Mouse (Mus musculus) left cerebral cortex, adult 11 months (tissue): Measurements from ENCODE around the gene Cdk17.
A peak's percentile ranks its signal among the peaks of the same experiment; 100 is the strongest.

ENCODE experiments used
- DNase-seq: peaks from one replicate; pipeline ENCODE4 v3.0.0; 2022; ENCODE audit warnings: low spot score

The Cdk17 gene

GRCm38 (mm10) chr10:93263431-93263830 lies 102.8 kb downstream of the Cdk17 start:
- no peak for DNase-seq

- no peak for DNase-seq
Measured at GRCm38 (mm10) chr10:93264001-93264400, 103.3 kb downstream of the Cdk17 start.

- DNase-seq = no peak
Measured at GRCm38 (mm10) chr10:93265833-93266232, 105.2 kb downstream of the Cdk17 start.

GRCm38 (mm10) chr10:93266521-93266920 lies 105.8 kb downstream of the Cdk17 start:
- DNase-seq = no peak

- no peak for DNase-seq
Measured at GRCm38 (mm10) chr10:93267509-93267908, 106.8 kb downstream of the Cdk17 start.

DNA sequence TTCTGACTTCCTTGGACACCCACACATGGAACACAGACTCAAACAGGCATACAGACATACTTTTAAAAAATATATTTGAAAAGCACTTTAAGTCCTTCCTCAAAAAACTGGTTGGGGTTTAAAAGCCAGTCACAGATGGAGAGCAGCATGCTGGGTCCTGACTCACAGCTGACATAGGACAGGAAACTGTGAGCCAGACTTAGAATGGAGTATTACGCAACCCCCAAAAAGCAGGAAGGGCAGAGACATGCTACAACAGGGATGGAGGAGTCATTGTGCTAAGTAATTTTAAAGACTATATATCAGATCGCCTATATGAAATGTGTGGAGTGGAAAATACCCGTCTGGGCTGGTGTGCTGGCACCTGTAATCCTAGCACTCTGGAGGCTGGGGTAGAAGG lies 107.7 kb downstream of the Cdk17 start:
- no peak for DNase-seq

- no peak for DNase-seq
Measured at GRCm38 (mm10) chr10:93269744-93270143, 109.1 kb downstream of the Cdk17 start.

- no peak for DNase-seq
Measured at GRCm38 (mm10) chr10:93270889-93271460, 110.3 kb downstream of the Cdk17 start.

DNA sequence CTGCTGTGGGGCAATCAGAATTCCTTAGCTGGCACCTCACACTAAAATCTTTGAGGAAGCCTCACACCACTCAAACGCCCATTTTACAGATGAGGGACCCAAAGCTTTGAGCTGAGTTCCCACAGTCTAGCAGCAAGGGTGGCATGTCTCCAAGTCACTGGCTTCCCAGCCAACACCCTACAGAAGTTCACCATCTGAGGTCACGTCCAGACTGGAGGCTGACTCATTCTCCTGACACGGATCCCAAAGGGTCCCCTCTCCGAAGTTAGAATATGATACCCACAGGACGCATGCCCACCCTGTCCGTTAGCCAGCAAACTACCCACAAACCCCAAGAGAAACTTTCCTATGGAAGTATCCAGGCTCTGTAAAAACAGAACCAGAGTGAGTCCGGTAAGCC lies 111.2 kb downstream of the Cdk17 start:
- no peak for DNase-seq

GRCm38 (mm10) chr10:93272986-93273982 lies 112.6 kb downstream of the Cdk17 start:
- no peak for DNase-seq

- DNase-seq = no peak
Measured at GRCm38 (mm10) chr10:93274277-93274696, 113.6 kb downstream of the Cdk17 start.

DNA sequence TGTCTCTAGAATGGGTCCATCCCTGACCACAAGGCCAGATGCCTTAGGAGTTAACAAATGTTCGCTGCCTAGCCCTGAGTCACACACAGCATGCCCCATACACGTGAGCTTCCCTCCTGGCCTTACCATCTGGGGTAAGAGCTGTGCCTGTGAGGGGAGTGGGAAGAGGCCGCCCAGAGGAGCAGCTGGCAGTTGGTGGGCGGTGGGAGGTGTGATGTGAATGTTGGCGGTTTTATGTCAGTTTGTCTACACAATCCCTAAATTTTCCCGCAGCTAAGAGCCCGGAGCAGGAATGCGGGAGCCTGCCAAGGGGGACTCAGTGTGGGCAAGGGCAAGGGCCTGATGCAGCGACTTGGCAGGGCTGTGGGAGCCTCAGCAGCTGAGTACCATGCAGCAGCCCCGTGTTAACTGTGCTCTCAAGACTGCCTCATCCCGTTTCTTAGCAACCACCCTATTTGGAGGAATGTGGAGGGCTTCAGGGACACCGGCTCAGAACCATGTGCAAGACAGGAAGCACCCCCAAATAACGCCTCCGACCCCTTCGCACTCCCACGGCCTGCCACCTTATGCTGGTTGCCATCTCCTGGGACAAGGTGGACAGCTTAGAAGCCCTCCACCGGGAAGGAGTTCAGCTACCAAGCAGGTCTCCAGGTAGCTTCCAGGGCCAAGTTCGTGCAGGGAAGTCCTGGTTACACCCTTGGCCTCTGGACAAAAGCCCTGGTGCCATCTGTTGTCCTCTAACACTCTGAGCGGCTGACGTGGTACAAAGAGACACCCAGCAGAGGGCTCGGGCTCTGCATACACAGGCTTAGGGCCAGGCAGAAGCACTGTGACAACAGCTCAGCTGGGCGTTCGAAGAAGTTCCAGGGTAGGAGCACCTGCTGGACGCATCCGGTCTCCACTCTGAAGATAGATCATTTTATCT lies 114.8 kb downstream of the Cdk17 start:
- DNase-seq = peak; percentile 90

DNA sequence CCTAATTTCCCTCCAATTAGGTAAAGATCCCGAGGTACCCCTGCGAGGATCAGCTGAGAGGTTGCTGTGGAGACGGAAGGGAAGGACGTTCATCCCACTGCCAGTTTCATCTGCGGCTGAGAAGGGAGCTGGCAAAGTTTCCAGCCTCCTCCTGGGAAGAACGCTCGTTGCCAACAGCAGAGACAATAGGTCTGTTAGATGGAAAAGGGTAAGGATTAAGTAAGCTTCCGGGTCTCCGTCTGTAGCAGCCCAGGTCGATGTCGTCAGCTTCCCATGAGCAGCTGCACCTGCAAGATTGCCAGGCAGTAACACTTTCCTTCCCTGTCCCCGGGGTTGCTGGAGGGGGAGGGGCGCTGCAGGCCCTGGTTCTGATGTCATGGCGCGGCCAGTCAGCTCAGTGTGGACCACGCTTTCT lies 115.7 kb downstream of the Cdk17 start:
- no peak for DNase-seq

- no peak for DNase-seq
Measured at GRCm38 (mm10) chr10:93276857-93277256, 116.2 kb downstream of the Cdk17 start.

GRCm38 (mm10) chr10:93278361-93278760 lies 117.7 kb downstream of the Cdk17 start:
- DNase-seq = no peak

- DNase-seq = no peak
Measured at GRCm38 (mm10) chr10:93279062-93279461, 118.4 kb downstream of the Cdk17 start.

GRCm38 (mm10) chr10:93280586-93280985 lies 119.9 kb downstream of the Cdk17 start:
- no peak for DNase-seq

DNA sequence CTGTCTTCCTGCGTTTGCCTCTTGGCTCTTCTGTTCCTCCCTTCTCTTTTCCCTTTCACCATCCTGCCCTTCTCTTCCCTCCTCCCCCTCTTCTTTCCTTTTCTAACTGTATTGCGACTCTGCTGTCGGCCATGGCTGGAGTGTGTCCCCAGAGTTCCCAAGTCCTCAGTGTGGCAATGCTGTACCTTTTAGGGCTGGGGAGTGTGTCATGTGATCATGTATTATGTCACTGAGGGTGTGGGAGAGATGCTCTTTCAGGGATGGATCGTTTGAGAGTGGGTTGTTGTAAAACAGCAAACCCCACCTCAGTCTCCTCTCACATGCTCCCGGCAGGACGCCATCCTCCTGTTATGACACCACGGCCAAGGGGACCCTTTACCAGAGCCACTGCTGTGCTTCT lies 120.4 kb downstream of the Cdk17 start:
- no peak for DNase-seq

DNA sequence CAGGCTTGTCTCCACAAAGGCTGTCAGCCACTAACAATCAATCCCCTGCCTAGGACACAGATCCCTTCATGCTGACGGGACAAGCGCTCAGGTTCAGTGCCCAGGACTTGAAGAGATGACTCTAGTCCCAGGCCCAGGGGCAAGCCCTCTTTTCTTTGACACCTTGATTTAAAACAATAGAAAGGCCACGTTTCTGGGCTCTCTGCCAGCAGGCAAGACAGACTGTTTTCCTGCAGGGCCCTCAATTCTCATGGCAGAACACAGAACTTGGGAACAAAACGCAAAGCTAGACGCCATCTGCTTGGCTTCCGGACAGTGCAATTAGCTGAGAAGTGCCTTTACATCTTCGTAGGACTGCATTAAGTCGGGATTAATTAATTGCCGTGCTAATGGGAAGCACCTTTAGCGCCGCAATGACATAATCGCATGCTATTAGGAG lies 121.9 kb downstream of the Cdk17 start:
- no peak for DNase-seq

- DNase-seq = no peak
Measured at GRCm38 (mm10) chr10:93283258-93283657, 122.6 kb downstream of the Cdk17 start.

GRCm38 (mm10) chr10:93285489-93285888 lies 124.8 kb downstream of the Cdk17 start:
- DNase-seq = no peak

DNA sequence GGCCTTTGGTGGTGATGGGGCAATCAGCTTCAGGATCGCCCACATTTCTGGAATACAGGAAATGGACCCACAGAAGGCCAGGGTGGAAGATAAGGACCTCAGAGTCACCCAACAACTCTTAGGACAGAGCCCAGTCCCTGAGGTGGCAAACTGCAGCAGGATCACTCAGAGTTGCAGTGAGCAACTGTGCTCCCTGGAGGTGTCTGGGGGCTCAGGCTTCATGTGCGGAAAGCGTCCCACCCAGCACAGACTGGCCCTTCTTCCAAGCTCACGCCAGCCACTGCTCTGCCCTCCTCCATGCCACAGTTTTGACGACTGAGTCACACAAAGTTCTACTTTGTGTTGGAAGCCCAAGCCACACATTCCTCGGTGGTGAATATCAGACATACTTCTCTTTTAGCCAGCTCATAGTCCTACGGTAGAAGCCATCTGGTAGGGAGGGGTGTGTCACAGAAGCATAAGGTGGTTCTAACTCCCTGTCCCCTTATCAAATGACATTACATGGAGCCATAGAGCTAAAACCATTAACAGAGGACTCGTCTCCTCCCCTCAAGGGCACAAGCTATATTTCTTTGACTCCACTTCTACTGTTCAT lies 127.0 kb downstream of the Cdk17 start:
- no peak for DNase-seq
